In the genomic region with DNA sequence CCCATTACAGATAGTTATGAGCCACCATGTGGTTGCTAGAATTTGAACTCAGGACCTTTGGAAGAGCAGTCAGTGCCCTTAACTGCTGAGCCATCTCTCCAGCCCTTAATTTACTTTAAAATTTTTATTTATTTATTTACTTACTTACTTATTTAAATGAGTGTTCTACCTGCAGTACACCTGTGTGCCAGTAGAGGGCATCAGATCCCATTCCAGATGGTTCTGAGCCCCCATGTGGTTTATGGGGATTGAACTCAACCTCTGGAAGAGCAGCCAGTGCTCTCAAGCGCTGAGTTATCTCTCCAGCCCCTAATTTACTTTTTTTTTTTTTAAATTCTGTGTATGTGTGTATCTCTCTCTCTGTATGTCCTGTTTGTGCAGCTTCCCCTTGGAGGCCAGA, we compare ENCODE assay signal across 9 mouse cellular contexts. TPM values are rescaled to one million over a fixed set of nuclear protein-coding genes. Genes with fewer than 3 reads are reported as not detected.
DNase-seq lines count a peak whose midpoint lies in the region; ATAC-seq and TF ChIP-seq lines count a peak whose summit lies in the region.
"Had no signal": no experiment of that assay in that cellular context is flagged by ENCODE, and none has a peak within 500 bp of the region (broad histone marks: within the 10 kb centered on the region; RNA-seq: fewer than 3 reads in every experiment).

No protein-coding gene starts in this region.

- H3K4me1 ChIP-seq in forebrain, postnatal 0 days (ENCODE audit: insufficient read depth): no peaks in the 10 kb centered on the region
- 0 out of 2 replicates have a peak, but pooled peaks cover 3% of the 10 kb centered on the region for H3K4me1 ChIP-seq in forebrain, embryonic 13.5 days
- no peaks in the 10 kb centered on the region; the same call in 1 of the 2 replicates for H3K4me1 ChIP-seq in liver, postnatal 0 days (ENCODE audit: insufficient read depth)

- intact Hi-C loops in heart, postnatal 14 days (cut with DNase I): loop anchor here (5.0 kb wide), 1 partner anchor 258 kb away; no protein-coding TSS in a partner anchor

- no peak for ATAC-seq in forebrain, postnatal 0 days
- no peak for ATAC-seq in forebrain, embryonic 13.5 days
- ATAC-seq in liver, postnatal 0 days: no peak

- no peak overlapping the region for H3K4me3 ChIP-seq in forebrain, postnatal 0 days (ENCODE audit: low read depth, low read length)
- no peak overlapping the region for H3K4me3 ChIP-seq in forebrain, embryonic 13.5 days
- H3K4me3 ChIP-seq in liver, postnatal 0 days (ENCODE audit: low read depth, low read length): no peak overlapping the region
- H3K4me3 ChIP-seq: limb, embryonic 13.5 days had no signal

- peak; percentile 68 for DNase-seq in forebrain, postnatal 0 days
- DNase-seq in urinary bladder, postnatal 10 days (ENCODE audit: low spot score): peak; percentile 32
- DNase-seq in urinary bladder, adult 2 months (ENCODE audit: low spot score): no peak
- peak; percentile 82 to 86 for DNase-seq in cerebellum, postnatal 10 days
- DNase-seq in heart, postnatal 14 days: peak; percentile 69 to 80
- DNase-seq in liver, postnatal 0 days: peak; percentile 70
- DNase-seq in spleen, postnatal 10 days (ENCODE audit: low spot score in 2 of 2): peak; percentile 54 to 79

- no peak for TF ChIP-seq EP300 in liver, postnatal 0 days (IDR thresholded peaks at IDR 0.05; ENCODE audit: low read depth)

- no peaks in the 10 kb centered on the region for H3K27me3 ChIP-seq in forebrain, postnatal 0 days (ENCODE audit: insufficient read depth, low read length)
- H3K27me3 ChIP-seq in forebrain, embryonic 13.5 days: no peaks in the 10 kb centered on the region
- H3K27me3 ChIP-seq in liver, postnatal 0 days (ENCODE audit: insufficient read depth, low read length): no peaks in the 10 kb centered on the region
- H3K27me3 ChIP-seq: limb, embryonic 13.5 days had no signal

- 26% methylated on average over 1 of the region's 1 CpGs for WGBS in forebrain, postnatal 0 days
- 38% methylated on average over 1 of the region's 1 CpGs for WGBS in forebrain, embryonic 13.5 days
- WGBS in liver, postnatal 0 days (ENCODE audit: insufficient replicate concordance): 15% methylated on average over 1 of the region's 1 CpGs

- no peaks in the 10 kb centered on the region for H3K36me3 ChIP-seq in forebrain, postnatal 0 days (ENCODE audit: insufficient read depth)
- no peaks in the 10 kb centered on the region for H3K36me3 ChIP-seq in forebrain, embryonic 13.5 days (ENCODE audit: poor library complexity, severe bottlenecking)
- no peaks in the 10 kb centered on the region for H3K36me3 ChIP-seq in liver, postnatal 0 days (replicated peaks; ENCODE audit: insufficient read depth, low read length)
- H3K36me3 ChIP-seq: limb, embryonic 13.5 days had no signal

- H3K27ac ChIP-seq in forebrain, postnatal 0 days (ENCODE audit: low read depth, low read length): no peak overlapping the region
- no peak overlapping the region for H3K27ac ChIP-seq in forebrain, embryonic 13.5 days
- no peak overlapping the region for H3K27ac ChIP-seq in liver, postnatal 0 days (ENCODE audit: low read depth)
- H3K27ac ChIP-seq: limb, embryonic 13.5 days had no signal

- no peaks in the 10 kb centered on the region for H3K9me3 ChIP-seq in forebrain, postnatal 0 days (ENCODE audit: low read length)
- 0 out of 2 replicates have a peak, but pooled peaks cover 6% of the 10 kb centered on the region for H3K9me3 ChIP-seq in forebrain, embryonic 13.5 days (replicated peaks)
- H3K9me3 ChIP-seq in liver, postnatal 0 days (ENCODE audit: low read length): peaks cover 3% of the 10 kb centered on the region; the same call in 1 of the 2 replicates

- H3K9ac ChIP-seq in forebrain, postnatal 0 days: no peak overlapping the region
- no peak overlapping the region for H3K9ac ChIP-seq in forebrain, embryonic 13.5 days
- H3K9ac ChIP-seq in liver, postnatal 0 days (replicated peaks): no peak overlapping the region
- H3K9ac ChIP-seq: limb, embryonic 13.5 days had no signal

- TF ChIP-seq CTCF in forebrain, postnatal 0 days (IDR thresholded peaks at IDR 0.05; ENCODE audit: low read depth): peak; percentile 75
- TF ChIP-seq CTCF in liver, postnatal 0 days (IDR thresholded peaks at IDR 0.05; ENCODE audit: low read depth): peak; percentile 80

- no peak overlapping the region for H3K4me2 ChIP-seq in forebrain, postnatal 0 days (ENCODE audit: low read depth)
- H3K4me2 ChIP-seq in forebrain, embryonic 13.5 days: no peak overlapping the region
- no peak overlapping the region for H3K4me2 ChIP-seq in liver, postnatal 0 days (ENCODE audit: low read depth, low read length)
- H3K4me2 ChIP-seq: limb, embryonic 13.5 days had no signal

RNA-seq across cellular contexts. Expression of gene 1810055G02Rik, which starts 16.7 kb away (rescaled TPM):
- 33.6 and 37.2 TPM in 2 replicates for total RNA-seq in forebrain, postnatal 0 days (2014; rRNA removed)
- 38.4 and 39.0 TPM in 2 replicates for polyA plus RNA-seq in forebrain, postnatal 0 days (2015; fragmentation: Nextera tagmentation; extraction: Ambion mirVana)
- polyA plus RNA-seq in forebrain, embryonic 13.5 days (2015; fragmentation: Nextera tagmentation; extraction: Ambion mirVana): 27.8 and 32.6 TPM in 2 replicates
- 41.8 and 42.9 TPM in 2 replicates for polyA plus RNA-seq in urinary bladder, adult 2 months (2012; rRNA removed)
- total RNA-seq in heart, postnatal 14 days (2021): 1 to 10 TPM; 8.9 TPM
- 48.2 and 52.7 TPM in 2 replicates for polyA plus RNA-seq in liver, postnatal 0 days (2015; fragmentation: Nextera tagmentation; extraction: Ambion mirVana)

RNA-seq across cellular contexts. Expression of gene Lrp5, which starts 38.4 kb away (rescaled TPM):
- 7.9 and 11.1 TPM in 2 replicates for total RNA-seq in forebrain, postnatal 0 days (2014; rRNA removed)
- polyA plus RNA-seq in forebrain, postnatal 0 days (2015; fragmentation: Nextera tagmentation; extraction: Ambion mirVana): 0.50 and 0.56 TPM in 2 replicates
- 2.0 and 2.2 TPM in 2 replicates for polyA plus RNA-seq in forebrain, embryonic 13.5 days (2015; fragmentation: Nextera tagmentation; extraction: Ambion mirVana)
- polyA plus RNA-seq in urinary bladder, adult 2 months (2012; rRNA removed): 7.3 and 18.1 TPM in 2 replicates
- total RNA-seq in heart, postnatal 14 days (2021): 10 to 100 TPM; 47.8 to 52.8 TPM
- polyA plus RNA-seq in liver, postnatal 0 days (2015; fragmentation: Nextera tagmentation; extraction: Ambion mirVana): 2.7 and 3.6 TPM in 2 replicates

RNA-seq across cellular contexts. Expression of gene Kmt5b, which starts 42.4 kb away (rescaled TPM):
- 80.7 and 103 TPM in 2 replicates for total RNA-seq in forebrain, postnatal 0 days (2014; rRNA removed)
- polyA plus RNA-seq in forebrain, postnatal 0 days (2015; fragmentation: Nextera tagmentation; extraction: Ambion mirVana): 24.3 and 38.1 TPM in 2 replicates
- polyA plus RNA-seq in forebrain, embryonic 13.5 days (2015; fragmentation: Nextera tagmentation; extraction: Ambion mirVana): 43.3 and 52.7 TPM in 2 replicates
- 25.6 and 28.7 TPM in 2 replicates for polyA plus RNA-seq in urinary bladder, adult 2 months (2012; rRNA removed)
- 10 to 100 TPM; 35.3 to 40.1 TPM for total RNA-seq in heart, postnatal 14 days (2021)
- polyA plus RNA-seq in liver, postnatal 0 days (2015; fragmentation: Nextera tagmentation; extraction: Ambion mirVana): 4.7 and 6.2 TPM in 2 replicates
